Mouse (Mus musculus): ENCODE results near the gene Olfr545.
A peak's percentile ranks its signal among the peaks of the same experiment; 100 is the strongest.

Olfr545 gene

GRCm38 (mm10) chr7:102478926-102479325 lies 20.4 kb downstream of the Olfr545 start:
- no peak for DNase-seq (ENCODE audit: low spot score)

- no peak for DNase-seq (ENCODE audit: low spot score)
Observed at GRCm38 (mm10) chr7:102478425-102478824, 20.9 kb downstream of the Olfr545 start.

GRCm38 (mm10) chr7:102477377-102477776 lies 22.0 kb downstream of the Olfr545 start:
- DNase-seq (ENCODE audit: low spot score) = no peak

- DNase-seq (ENCODE audit: low spot score) = no peak
Observed at GRCm38 (mm10) chr7:102476601-102477000, 22.8 kb downstream of the Olfr545 start.

GRCm38 (mm10) chr7:102472675-102473074 lies 26.7 kb downstream of the Olfr545 start:
- DNase-seq (ENCODE audit: low spot score) = no peak

GRCm38 (mm10) chr7:102467566-102467965 lies 31.8 kb downstream of the Olfr545 start:
- DNase-seq (ENCODE audit: low spot score) = no peak

GRCm38 (mm10) chr7:102458618-102459380 lies 40.6 kb downstream of the Olfr545 start:
- no peak for DNase-seq (ENCODE audit: low spot score)

GRCm38 (mm10) chr7:102446438-102446837 lies 52.9 kb downstream of the Olfr545 start:
- DNase-seq (ENCODE audit: low spot score) = no peak

- no peak for DNase-seq (ENCODE audit: low spot score)
Observed at GRCm38 (mm10) chr7:102444301-102444700, 55.1 kb downstream of the Olfr545 start.

GRCm38 (mm10) chr7:102442432-102442831 lies 56.9 kb downstream of the Olfr545 start:
- DNase-seq (ENCODE audit: low spot score) = no peak

- peak; percentile 97 for DNase-seq (ENCODE audit: low spot score)
Observed at GRCm38 (mm10) chr7:102441657-102442391, 57.5 kb downstream of the Olfr545 start, which contains the start of gene Rrm1. Gene Rrm1 (plus strand): TSS chr7:102441695.
